22 mouse cellular contexts compared by ENCODE assay signal in the genomic region with DNA sequence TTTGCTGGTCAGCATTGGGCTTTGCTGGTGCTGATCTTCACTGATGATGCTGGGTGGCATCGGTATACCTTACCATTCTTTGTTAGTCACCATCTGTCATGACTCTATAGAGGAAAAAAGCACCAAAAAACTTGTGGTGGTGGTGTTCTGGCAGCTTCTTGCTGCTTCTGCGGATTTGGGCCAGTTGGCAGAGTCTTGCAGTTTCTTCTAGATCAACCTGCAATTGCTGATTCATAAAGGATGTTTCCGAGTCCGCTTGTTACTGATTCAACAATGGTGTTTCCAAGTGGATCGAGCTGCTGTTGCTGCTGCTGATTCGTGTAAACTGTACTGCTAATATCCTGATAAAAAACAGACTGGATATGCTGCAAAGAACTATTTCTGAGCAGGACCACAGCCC.
"Had no signal": no experiment of that assay in that cellular context is flagged by ENCODE, and none has a peak within 500 bp of the region (broad histone marks: within the 10 kb centered on the region; RNA-seq: fewer than 3 reads in every experiment).

No protein-coding gene starts in this region.

- H3K4me1 ChIP-seq: hindbrain, embryonic 13.5 days; hindbrain, embryonic 15.5 days; limb, embryonic 15.5 days had no signal

- H3K36me3 ChIP-seq: heart, embryonic 15.5 days; hindbrain, embryonic 15.5 days had no signal

- H3K27ac ChIP-seq: heart, embryonic 10.5 days; heart, embryonic 13.5 days; heart, embryonic 15.5 days; hindbrain, embryonic 13.5 days; hindbrain, embryonic 15.5 days; hindbrain, postnatal 0 days; limb, embryonic 13.5 days; limb, embryonic 15.5 days; liver, embryonic 14.5 days had no signal

- ATAC-seq: hindbrain, postnatal 0 days; intestine, embryonic 16.5 days had no signal

- H3K27me3 ChIP-seq: heart, embryonic 13.5 days; heart, embryonic 15.5 days; hindbrain, embryonic 13.5 days; hindbrain, embryonic 15.5 days; limb, embryonic 13.5 days; limb, embryonic 15.5 days had no signal

- DNase-seq: gastrocnemius, postnatal 14 days; gastrocnemius, postnatal 36 days; heart, adult 18-20 months; heart, postnatal 14 days; heart, postnatal 36 days; kidney, adult 11 months; kidney, postnatal 10 days; kidney, postnatal 25 days; layer of hippocampus, adult 9-11 months; layer of hippocampus, postnatal 36 days; left cerebral cortex, postnatal 4 days had no signal

- H3K4me3 ChIP-seq: heart, embryonic 10.5 days; heart, embryonic 13.5 days; heart, embryonic 15.5 days; hindbrain, embryonic 13.5 days; hindbrain, embryonic 15.5 days; limb, embryonic 13.5 days; limb, embryonic 15.5 days had no signal

- H3K9ac ChIP-seq: heart, embryonic 13.5 days; heart, embryonic 15.5 days; hindbrain, embryonic 13.5 days; hindbrain, embryonic 15.5 days; limb, embryonic 13.5 days; limb, embryonic 15.5 days; liver, embryonic 14.5 days had no signal

- H3K9me3 ChIP-seq: heart, embryonic 10.5 days; heart, embryonic 13.5 days; heart, embryonic 15.5 days; hindbrain, embryonic 13.5 days; hindbrain, embryonic 15.5 days; limb, embryonic 13.5 days; limb, embryonic 15.5 days had no signal

- H3K4me2 ChIP-seq: heart, embryonic 13.5 days; heart, embryonic 15.5 days; hindbrain, embryonic 13.5 days; hindbrain, embryonic 15.5 days; limb, embryonic 13.5 days; limb, embryonic 15.5 days; liver, embryonic 11.5 days had no signal
